Mouse (Mus musculus): Measurements from ENCODE around the gene Eepd1. TPM values are rescaled to one million over a fixed set of nuclear protein-coding genes. Genes with fewer than 3 reads are reported as not detected.

Gene Eepd1
- polyA plus RNA-seq, 1 experiment from 2014 or later = 5.1 TPM

DNA sequence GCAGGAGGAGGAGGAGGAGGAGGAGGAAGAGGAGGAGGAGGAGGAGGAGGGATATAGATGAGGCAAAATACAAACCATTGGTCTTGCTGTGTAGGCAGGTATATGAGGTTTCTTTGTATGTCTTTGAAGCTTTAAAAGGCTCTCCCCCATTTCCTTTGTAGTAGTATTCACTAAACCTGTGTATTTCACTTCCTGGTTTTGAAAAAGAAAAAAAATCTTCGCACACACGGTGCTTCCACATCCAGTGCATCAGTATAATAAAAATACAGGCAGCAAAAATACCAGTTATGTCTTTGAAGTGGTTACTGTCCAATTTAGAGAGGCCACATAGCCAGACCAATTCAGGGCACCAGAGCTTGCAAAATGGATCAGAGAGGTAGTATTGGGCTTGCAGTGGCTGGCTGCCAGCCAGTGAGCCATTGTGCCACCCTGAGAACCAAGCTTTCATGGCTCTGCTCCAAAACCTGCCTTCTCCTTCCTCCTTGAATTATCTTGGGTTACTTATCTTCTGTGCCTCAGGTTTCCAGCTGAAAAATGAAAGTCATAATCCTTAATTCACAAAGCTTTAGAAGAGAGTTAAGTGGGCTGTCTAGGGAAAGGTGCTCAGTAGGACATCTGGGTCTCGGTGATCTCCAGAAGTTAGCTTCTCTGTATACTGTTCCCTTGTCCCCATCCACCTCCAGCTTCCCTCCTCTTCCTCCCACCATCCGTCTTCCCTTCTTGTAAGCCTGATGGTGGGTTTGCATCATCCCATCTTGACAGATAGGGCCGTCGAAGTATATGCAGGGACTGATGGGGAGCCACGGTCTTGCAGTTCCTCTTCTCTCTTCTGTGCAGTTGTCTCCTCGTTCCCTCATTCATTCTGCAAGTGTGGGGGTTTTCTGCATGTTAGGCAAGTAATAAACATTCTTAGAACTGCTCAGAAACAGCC lies 68.0 kb downstream of the Eepd1 start:
- Histone ChIP-seq H3K36me3 (no peaks in the 10 kb centered on the region), H3K4me3 (replicated peaks) (no peak overlapping the region), H3K4me2 (replicated peaks) (no peak overlapping the region), H3K9ac (replicated peaks) (no peak overlapping the region), H3K27me3 (no peaks in the 10 kb centered on the region), H3K9me3 (no peaks in the 10 kb centered on the region), H3K27ac (no peak overlapping the region), H3K4me1 (replicated peaks) (no peaks in the 10 kb centered on the region)
- 85% methylated on average over 8 of the region's 8 CpGs for WGBS
- no peak for ATAC-seq

GRCm38 (mm10) chr9:25550196-25550595 lies 68.8 kb downstream of the Eepd1 start:
- WGBS = 91% methylated on average over 7 of the region's 7 CpGs
- H3K9me3 ChIP-seq = no peaks in the 10 kb centered on the region
- ATAC-seq = no peak
- H3K4me2 ChIP-seq (replicated peaks) = no peak overlapping the region
- no peak overlapping the region for H3K9ac ChIP-seq (replicated peaks)
- H3K27me3 ChIP-seq = no peaks in the 10 kb centered on the region
- H3K4me3 ChIP-seq (replicated peaks) = no peak overlapping the region
- no peaks in the 10 kb centered on the region for H3K36me3 ChIP-seq
- H3K27ac ChIP-seq = no peak overlapping the region
- H3K4me1 ChIP-seq (replicated peaks) = no peaks in the 10 kb centered on the region

DNA sequence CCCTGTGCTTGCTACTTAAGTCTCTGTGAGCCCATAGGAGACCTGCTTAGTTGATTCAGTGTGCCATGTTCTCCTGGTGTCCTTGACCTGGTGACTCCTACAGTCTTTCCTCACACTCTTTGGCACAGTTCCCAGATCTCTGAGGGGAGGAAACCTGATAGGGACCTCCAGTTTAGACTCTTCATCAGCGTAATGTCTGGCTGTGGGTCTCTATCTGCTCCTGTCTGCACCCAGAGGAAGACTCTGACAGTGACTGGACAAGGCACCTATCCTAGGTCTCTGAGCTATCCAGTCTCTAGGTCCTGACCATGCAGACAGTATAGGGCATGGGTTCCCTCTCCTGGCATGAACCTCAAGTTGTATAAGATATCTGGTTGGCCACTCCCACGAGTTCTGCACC lies 71.2 kb downstream of the Eepd1 start:
- H3K9ac ChIP-seq (replicated peaks) = no peak overlapping the region
- 90% methylated on average over 2 of the region's 2 CpGs for WGBS
- no peaks in the 10 kb centered on the region for H3K36me3 ChIP-seq
- no peak overlapping the region for H3K4me3 ChIP-seq (replicated peaks)
- no peaks in the 10 kb centered on the region for H3K9me3 ChIP-seq
- H3K4me1 ChIP-seq (replicated peaks) = no peaks in the 10 kb centered on the region
- no peak for ATAC-seq
- H3K4me2 ChIP-seq (replicated peaks) = no peak overlapping the region
- no peak overlapping the region for H3K27ac ChIP-seq
- H3K27me3 ChIP-seq = no peaks in the 10 kb centered on the region

DNA sequence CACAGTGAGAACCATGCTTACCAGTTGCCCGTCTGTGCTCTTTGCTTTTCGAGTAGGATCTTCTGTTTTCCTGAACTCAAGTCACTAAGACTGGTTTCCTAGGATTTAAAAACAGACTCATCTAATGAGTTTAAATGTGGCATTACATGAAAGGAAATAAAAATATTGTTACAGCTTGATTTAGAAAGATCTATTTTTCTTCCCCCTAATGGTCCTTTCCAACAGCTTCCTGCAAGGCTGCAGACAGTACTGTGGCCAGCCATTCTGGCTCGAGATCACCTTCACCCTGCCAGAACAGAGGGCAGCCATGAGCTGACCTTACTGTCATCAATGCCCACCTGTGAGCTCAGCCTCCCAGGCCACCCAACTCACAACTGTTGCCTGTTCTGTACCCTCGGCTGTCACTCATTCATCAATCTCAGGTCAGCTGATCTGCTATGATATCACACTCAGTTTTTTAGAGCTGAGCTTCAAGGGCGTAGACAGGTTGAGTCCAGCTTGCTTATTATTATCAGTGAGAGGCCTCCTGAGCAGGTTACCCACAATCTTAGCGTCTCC lies 73.0 kb downstream of the Eepd1 start:
- no peaks in the 10 kb centered on the region for H3K36me3 ChIP-seq
- no peaks in the 10 kb centered on the region for H3K4me1 ChIP-seq (replicated peaks)
- 90% methylated on average over 6 of the region's 6 CpGs for WGBS
- no peak overlapping the region for H3K4me3 ChIP-seq (replicated peaks)
- no peak for ATAC-seq
- H3K27ac ChIP-seq = no peak overlapping the region
- no peak overlapping the region for H3K4me2 ChIP-seq (replicated peaks)
- H3K9ac ChIP-seq (replicated peaks) = no peak overlapping the region
- H3K27me3 ChIP-seq = no peaks in the 10 kb centered on the region
- no peaks in the 10 kb centered on the region for H3K9me3 ChIP-seq

DNA sequence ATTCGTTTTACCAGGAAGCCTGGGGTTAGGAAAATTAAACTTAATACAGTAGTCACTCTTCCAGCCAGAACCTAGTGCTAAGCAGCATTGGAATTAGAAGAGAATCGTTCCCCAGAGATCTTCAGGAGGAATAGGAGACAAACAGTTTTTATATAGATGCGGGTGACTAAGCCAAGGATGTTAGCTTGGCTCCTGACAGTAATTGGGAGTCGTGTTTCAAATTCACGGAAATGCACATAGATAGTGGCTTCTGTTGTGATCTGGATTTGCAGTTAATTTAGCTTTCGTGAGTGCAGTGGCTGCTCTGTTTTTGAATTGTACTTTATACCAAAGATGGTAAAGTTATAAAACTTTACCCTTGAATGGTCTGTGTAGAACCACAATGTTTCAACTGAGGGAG lies 73.9 kb downstream of the Eepd1 start:
- no peak for ATAC-seq
- H3K9me3 ChIP-seq = no peaks in the 10 kb centered on the region
- H3K27ac ChIP-seq = no peak overlapping the region
- no peak overlapping the region for H3K9ac ChIP-seq (replicated peaks)
- WGBS = 80% methylated on average over 6 of the region's 6 CpGs
- no peak overlapping the region for H3K4me2 ChIP-seq (replicated peaks)
- H3K27me3 ChIP-seq = no peaks in the 10 kb centered on the region
- no peaks in the 10 kb centered on the region for H3K36me3 ChIP-seq
- H3K4me1 ChIP-seq (replicated peaks) = no peaks in the 10 kb centered on the region
- no peak overlapping the region for H3K4me3 ChIP-seq (replicated peaks)

- no peak overlapping the region for H3K4me3 ChIP-seq (replicated peaks)
- no peaks in the 10 kb centered on the region for H3K36me3 ChIP-seq
- no peaks in the 10 kb centered on the region for H3K27me3 ChIP-seq
- no peak for ATAC-seq
- H3K27ac ChIP-seq = no peak overlapping the region
- WGBS = 91% methylated on average over 3 of the region's 3 CpGs
- no peaks in the 10 kb centered on the region for H3K9me3 ChIP-seq
- H3K4me1 ChIP-seq (replicated peaks) = no peaks in the 10 kb centered on the region
- H3K4me2 ChIP-seq (replicated peaks) = no peak overlapping the region
- H3K9ac ChIP-seq (replicated peaks) = no peak overlapping the region
Observed at GRCm38 (mm10) chr9:25556008-25556407, 74.7 kb downstream of the Eepd1 start.

GRCm38 (mm10) chr9:25557378-25557777 lies 76.0 kb downstream of the Eepd1 start:
- 89% methylated on average over 2 of the region's 2 CpGs for WGBS
- no peak overlapping the region for H3K4me2 ChIP-seq (replicated peaks)
- H3K27ac ChIP-seq = no peak overlapping the region
- ATAC-seq = no peak
- no peak overlapping the region for H3K9ac ChIP-seq (replicated peaks)
- no peaks in the 10 kb centered on the region for H3K36me3 ChIP-seq
- no peak overlapping the region for H3K4me3 ChIP-seq (replicated peaks)
- no peaks in the 10 kb centered on the region for H3K27me3 ChIP-seq
- no peaks in the 10 kb centered on the region for H3K9me3 ChIP-seq
- no peaks in the 10 kb centered on the region for H3K4me1 ChIP-seq (replicated peaks)

DNA sequence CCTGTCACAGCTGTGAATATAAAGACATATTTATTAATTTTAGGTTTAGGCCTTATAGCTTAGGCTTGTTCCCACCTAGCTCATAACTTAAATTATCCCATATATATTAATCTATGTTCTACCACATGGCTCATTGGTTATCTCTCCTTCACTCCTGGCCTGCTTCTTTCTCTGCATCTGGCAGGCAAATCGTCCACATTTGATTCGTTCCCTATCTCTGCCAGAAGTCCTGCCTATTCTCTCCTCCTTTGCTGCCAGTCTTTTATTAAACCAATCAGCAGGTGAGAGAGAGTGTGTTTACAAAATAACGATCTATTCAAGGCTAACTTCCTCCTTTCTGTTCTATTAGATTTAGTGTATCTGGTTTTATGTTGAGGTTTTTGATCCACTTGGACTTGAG lies 77.5 kb downstream of the Eepd1 start:
- no peak overlapping the region for H3K27ac ChIP-seq
- no peak overlapping the region for H3K4me3 ChIP-seq (replicated peaks)
- no peaks in the 10 kb centered on the region for H3K9me3 ChIP-seq
- no peaks in the 10 kb centered on the region for H3K36me3 ChIP-seq
- no peak for ATAC-seq
- WGBS = 84% methylated on average over 3 of the region's 3 CpGs
- H3K27me3 ChIP-seq = no peaks in the 10 kb centered on the region
- no peak overlapping the region for H3K4me2 ChIP-seq (replicated peaks)
- H3K9ac ChIP-seq (replicated peaks) = no peak overlapping the region
- H3K4me1 ChIP-seq (replicated peaks) = no peaks in the 10 kb centered on the region

- H3K9me3 ChIP-seq = no peaks in the 10 kb centered on the region
- no peaks in the 10 kb centered on the region for H3K4me1 ChIP-seq (replicated peaks)
- no peak overlapping the region for H3K9ac ChIP-seq (replicated peaks)
- ATAC-seq = no peak
- H3K36me3 ChIP-seq = no peaks in the 10 kb centered on the region
- H3K27ac ChIP-seq = no peak overlapping the region
- no peak overlapping the region for H3K4me3 ChIP-seq (replicated peaks)
- no peak overlapping the region for H3K4me2 ChIP-seq (replicated peaks)
- WGBS = 88% methylated on average over 9 of the region's 9 CpGs
- H3K27me3 ChIP-seq = no peaks in the 10 kb centered on the region
Observed at GRCm38 (mm10) chr9:25560016-25560758, 78.8 kb downstream of the Eepd1 start.

DNA sequence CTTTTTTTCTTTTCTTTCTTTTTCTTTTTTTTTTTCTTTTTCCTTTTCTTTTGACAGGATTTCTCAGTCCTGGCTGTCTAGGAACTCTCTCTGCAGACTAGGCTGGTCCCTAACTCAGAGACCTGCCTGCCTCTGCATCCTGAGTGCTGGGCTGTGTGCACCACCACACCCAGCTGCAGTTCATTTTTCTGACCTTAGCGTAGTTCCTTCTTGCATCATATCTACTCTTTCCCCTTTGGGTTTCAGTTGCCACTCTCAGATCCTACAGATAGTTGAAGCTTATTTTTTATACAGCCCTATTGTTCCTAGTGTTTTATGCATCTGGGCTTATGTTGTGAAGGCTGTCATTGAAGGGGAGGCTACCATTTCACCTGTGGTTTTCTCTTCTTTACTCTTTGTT lies 79.8 kb downstream of the Eepd1 start:
- ATAC-seq = no peak
- H3K9me3 ChIP-seq = no peaks in the 10 kb centered on the region
- no peak overlapping the region for H3K9ac ChIP-seq (replicated peaks)
- WGBS = 97% methylated on average over 1 of the region's 1 CpGs
- no peaks in the 10 kb centered on the region for H3K4me1 ChIP-seq (replicated peaks)
- no peak overlapping the region for H3K4me2 ChIP-seq (replicated peaks)
- no peak overlapping the region for H3K27ac ChIP-seq
- H3K36me3 ChIP-seq = no peaks in the 10 kb centered on the region
- no peak overlapping the region for H3K4me3 ChIP-seq (replicated peaks)
- H3K27me3 ChIP-seq = no peaks in the 10 kb centered on the region

DNA sequence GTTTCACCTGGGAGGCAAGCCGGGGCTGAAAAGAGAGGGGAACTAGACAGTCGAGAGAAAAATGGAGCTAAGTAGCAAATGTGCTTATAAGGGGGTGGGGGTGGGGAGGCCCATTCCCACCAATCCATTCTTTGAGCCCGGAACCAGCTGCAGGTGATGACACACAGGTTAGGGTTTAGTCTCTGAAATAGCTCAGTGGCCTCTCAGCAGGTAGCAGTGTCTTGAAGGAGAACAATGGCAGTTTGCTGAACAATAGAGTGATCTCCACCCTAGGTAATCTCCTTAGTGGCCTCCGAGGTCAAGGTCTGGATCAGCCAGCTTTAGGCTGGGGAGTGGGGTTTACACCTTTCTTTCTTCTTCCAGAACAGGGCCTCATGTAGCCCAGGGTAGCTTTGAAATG lies 82.5 kb downstream of the Eepd1 start:
- Histone ChIP-seq H3K9me3 (no peaks in the 10 kb centered on the region), H3K27me3 (no peaks in the 10 kb centered on the region), H3K36me3 (no peaks in the 10 kb centered on the region), H3K27ac (no peak overlapping the region), H3K9ac (replicated peaks) (no peak overlapping the region), H3K4me2 (replicated peaks) (no peak overlapping the region), H3K4me1 (replicated peaks) (no peaks in the 10 kb centered on the region), H3K4me3 (replicated peaks) (no peak overlapping the region)
- ATAC-seq = no peak
- WGBS = 65% methylated on average over 4 of the region's 4 CpGs

DNA sequence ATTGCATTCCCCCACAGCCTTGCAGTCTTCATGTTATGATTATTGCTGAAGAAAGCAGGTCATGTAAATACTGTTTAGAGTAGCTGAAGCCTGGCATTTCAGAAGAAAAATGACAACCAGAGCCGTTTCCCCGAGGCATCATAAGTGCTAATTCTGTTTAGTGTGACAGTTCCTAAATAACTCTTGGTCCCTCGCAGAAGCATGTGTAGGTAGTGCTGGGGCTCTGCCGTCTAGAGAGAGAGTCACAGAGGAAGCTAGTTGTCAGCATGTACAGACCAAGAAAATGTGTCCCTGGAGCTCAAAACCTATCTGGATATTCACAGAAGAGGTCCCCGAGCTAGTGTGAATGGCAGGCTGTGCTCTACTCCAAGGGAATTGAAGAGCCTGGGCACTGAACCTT lies 85.7 kb downstream of the Eepd1 start:
- Histone ChIP-seq H3K27me3 (no peaks in the 10 kb centered on the region), H3K4me2 (replicated peaks) (no peak overlapping the region), H3K27ac (no peak overlapping the region), H3K4me1 (replicated peaks) (peaks cover 12% of the 10 kb centered on the region; the same call in 1 of the 2 replicates), H3K9ac (replicated peaks) (no peak overlapping the region), H3K4me3 (replicated peaks) (no peak overlapping the region), H3K36me3 (no peaks in the 10 kb centered on the region), H3K9me3 (no peaks in the 10 kb centered on the region)
- WGBS = 83% methylated on average over 5 of the region's 5 CpGs
- ATAC-seq = no peak

All from midbrain, embryonic 13.5 days (tissue).